Mouse (Mus musculus) spleen, adult 10 weeks (tissue): ENCODE results near the gene Kat5. TPM values are rescaled to one million over a fixed set of nuclear protein-coding genes. Genes with fewer than 3 reads are reported as not detected.

Source experiments
- polyA plus RNA-seq: library from polyadenylated mRNA; stranded (reverse); fragments of 350-450 nt; fragmentation: Illumina TruSeq; extraction: RNeasy Lipid Tissue Mini Kit (QIAGEN cat#74804); gene quantifications from one replicate; pipeline ENCODE4 v1.2.3, GENCODE M21; 2015; ENCODE audit warnings: low replicate concordance; ENCODE audit not compliant: insufficient read depth

The Kat5 gene
- polyA plus RNA-seq: 44.8 TPM

DNA sequence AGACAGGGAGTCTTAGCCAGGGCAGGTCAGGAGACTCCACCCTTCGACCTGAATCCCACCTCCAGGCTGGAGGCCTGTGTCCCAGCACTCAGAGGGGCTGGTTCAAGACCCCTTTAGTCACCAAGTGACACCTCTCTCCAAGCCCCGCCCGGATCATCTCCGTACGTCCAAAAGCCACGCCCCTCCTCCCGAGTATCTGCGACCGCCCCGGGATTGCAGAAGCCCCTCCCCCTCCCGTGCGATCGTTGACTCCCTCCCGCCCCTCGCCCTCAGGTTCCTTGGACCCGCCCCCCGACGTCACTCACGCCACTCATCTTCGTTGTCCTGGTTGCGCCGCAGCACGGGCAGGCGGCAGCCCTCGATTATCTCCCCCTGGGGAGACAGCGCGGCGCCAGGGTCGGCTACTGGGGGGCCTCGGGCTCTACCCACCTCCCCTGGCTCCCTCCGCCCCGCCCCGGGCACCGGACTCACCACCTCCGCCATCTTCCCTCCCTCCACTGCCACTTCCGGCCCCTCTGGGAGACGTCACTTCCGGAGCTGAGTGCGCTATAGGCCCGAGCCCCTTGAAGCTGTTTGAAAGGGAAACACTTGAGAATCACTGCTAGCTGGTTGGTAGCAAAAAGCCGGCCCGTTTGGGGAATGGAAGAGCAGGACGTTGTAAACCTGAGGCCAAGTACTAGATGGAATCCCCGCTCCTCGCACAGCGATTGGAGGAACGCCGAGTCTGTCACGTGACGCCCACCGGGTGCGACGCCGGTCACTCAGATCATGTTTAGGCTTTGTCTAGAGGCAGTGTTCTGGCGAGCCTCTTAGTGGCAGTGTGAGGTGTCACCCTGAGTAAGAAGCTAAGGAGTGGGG, at the start of gene Kat5:
TSS of gene Kat5 (minus strand) at position 691 of the 858 bp plus-strand sequence.

DNA sequence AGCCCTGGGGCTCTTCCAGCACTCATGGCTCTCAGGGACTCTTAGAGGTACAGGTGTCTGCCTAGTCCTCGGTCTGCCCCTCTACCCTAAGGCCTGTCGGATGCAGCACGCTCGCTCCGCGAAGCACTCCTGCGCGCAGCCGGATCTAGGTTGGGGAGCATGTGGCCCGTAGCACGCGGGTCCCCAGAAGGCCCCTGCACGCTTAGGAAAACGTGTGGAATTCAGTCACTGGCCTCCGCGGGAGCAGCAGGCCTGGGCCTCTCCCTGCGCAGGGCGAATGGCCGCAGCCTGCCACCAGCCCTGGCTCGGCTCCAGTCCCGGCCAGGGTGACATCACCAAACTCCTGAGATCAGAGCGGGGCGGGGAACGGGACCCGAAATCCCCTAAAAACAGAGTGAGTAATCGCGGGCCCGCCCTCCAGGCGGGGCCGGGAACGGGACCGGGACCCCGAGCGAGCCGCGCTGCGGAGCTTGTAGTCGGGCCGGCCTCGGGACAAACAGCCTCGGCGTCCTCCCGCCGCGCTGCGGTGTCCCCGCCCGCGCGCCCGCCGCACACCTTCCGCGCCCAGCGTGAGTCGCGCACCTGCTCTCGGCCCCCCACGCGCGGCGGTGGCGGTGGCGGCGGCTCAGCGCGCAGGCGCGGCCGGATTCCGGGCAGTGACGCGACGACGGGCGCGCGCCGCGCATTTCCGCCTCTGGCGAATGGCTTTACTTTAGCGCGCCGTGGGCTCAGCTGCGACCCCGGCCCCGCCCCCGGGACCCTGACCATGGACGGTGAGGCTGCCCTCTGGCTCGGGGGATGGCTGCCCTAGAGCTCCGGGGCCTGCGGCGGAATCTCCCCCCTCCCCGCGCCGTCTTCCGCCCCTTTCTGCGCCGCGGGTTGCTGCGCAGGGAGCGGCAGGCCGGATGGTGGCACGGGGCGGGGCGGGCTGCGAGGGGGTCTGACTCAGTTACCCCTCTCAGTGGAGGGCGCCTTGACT, 27.3 kb upstream of the Kat5 start, which contains the start of gene Rela:
TSS of gene Rela (plus strand) at position 415 of the 979 bp plus-strand sequence.

DNA sequence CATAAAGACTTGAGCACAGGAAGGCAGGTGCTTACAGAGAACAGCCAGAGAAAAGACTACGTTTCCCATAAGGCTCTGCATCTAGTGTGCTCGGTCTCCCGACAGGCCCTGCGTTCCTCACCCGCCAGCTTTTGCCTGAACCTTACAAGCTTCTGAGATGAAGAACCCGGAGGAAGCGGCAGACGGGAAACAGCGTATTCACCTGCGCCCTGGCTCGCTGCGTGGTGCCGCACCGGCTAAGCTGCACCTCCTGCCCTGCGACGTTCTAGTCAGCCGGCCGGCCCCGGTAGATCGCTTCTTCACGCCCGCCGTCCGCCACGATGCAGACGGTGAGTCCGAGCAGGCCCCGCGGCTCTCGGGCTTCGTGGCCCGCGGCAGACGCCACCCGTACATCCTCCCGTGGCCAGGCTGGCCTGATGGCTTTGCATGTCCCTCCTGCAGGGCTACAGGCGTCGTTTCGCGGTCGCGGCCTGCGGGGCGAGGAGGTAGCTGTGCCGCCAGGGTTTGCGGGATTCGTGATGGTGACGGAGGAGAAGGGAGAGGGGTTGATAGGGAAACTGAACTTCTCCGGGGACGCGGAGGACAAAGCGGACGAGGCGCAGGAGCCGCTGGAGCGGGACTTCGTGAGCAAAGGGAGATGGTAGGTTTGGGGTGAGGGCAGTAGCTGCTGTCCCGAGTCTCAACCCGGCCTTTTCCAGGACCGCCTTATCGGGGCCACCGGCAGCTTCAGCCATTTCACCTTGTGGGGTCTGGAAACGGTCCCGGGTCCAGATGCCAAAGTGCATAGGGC, 8.1 kb downstream of the Kat5 start, which contains the start of gene Rnaseh2c:
TSS of gene Rnaseh2c (plus strand) at position 122 of the 790 bp plus-strand sequence.

DNA sequence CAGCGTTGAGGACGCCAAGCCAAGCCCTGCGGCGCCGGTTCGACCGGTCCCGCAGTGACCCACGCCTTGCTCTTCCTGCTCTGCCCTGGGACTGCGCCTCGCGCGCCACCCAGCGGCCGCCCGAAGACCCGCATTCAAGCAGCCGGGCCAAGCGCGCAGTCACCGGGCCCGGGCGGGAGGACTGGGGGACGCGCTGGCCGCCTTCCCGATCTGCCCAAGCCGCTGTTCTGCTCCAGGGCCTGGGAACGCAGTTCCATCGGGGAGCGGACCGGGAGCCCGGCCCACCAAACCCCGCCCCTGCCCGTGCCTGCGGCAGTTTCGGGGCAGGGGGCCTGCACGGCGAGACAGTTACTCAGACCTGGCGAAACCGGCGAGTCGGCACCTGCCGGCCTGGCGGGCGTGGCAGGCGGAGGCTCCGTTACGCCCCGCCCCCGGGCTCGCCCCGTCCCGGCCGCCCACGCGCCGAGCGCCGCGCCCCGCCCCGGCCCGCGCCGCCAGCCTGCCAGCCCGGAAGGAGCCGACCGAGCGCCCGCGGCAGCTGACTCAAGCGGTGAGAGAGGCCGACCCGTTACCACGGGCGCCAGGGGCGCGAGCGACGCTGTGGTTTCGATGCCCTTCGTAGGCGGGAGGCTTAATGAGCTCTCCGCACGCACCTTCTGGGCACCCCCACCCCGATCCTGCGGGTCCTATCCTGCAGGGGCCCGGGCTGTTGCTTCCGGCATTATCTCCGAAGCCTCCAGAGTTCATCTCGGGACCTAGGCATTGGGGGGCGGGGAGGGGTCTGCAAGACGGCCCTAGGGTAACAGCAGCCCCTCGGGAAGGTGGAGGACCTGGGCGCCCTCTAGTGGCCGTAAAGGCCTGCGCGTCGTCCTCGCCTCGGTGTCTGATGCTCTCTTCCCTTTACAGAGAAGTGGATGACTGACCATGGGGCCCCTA, 42.2 kb downstream of the Kat5 start, which contains the start of gene Ap5b1:
TSS of gene Ap5b1 (plus strand) at position 492 of the 936 bp plus-strand sequence.

DNA sequence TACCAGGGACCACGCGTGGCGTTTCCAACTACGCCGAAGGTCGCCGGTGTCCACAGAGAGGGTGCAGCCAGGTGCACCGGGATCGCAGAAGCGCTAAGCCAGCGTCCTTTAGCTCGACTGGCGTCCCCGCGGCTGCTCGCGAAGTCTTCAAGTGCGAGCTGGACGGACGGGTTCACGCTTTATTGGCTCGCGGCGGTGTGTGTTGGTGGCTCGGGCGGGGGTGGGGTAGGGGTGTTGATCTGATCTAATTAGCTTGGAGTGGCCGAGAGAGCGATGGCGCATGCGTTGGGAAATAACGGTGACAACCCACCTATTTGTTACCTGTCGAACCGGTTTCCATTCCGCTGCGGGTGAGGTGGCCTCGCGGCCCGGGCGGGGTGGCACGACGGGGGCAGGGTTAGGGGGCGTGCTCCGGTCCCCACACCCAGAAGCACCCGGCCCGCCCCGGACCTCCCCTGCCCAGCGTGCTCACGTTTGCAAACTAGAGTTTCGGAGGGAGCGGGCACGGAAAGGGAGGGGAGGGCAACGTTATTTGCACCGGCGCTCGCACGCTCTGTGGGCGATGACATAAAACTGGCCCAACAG, 49.5 kb downstream of the Kat5 start, which contains the start of gene Ovol1:
TSS of gene Ovol1 (minus strand) at position 190 of the 585 bp plus-strand sequence.

Other genes starting within 250 kb of the Kat5 start
- 39.4 TPM for gene Eif1ad, start 243.5 kb downstream of the Kat5 start, polyA plus RNA-seq
- gene Banf1, start 243.1 kb downstream of the Kat5 start, polyA plus RNA-seq: 122 TPM
- gene Sart1, start 221.5 kb downstream of the Kat5 start, polyA plus RNA-seq: 46.2 TPM
- gene Tsga10ip, start 207.7 kb downstream of the Kat5 start, polyA plus RNA-seq: not detected
- gene Drap1, start 185.3 kb downstream of the Kat5 start, polyA plus RNA-seq: 91.5 TPM
- gene AI837181, start 185.1 kb downstream of the Kat5 start, polyA plus RNA-seq: 13.6 TPM
- gene Fosl1, start 162.7 kb downstream of the Kat5 start, polyA plus RNA-seq: not detected
- gene Ccdc85b, start 152.3 kb downstream of the Kat5 start, polyA plus RNA-seq: 1.9 TPM
- 48.7 TPM for gene Fibp, start 149.6 kb downstream of the Kat5 start, polyA plus RNA-seq
- gene Ctsw, start 141.7 kb downstream of the Kat5 start, polyA plus RNA-seq: 42.6 TPM
- 4.0 TPM for gene Efemp2, start 136.3 kb downstream of the Kat5 start, polyA plus RNA-seq
- gene Mus81, start 121.8 kb downstream of the Kat5 start, polyA plus RNA-seq: 11.7 TPM
- 1,502 TPM for gene Cfl1, start 119.8 kb downstream of the Kat5 start, polyA plus RNA-seq
- 2.5 TPM for gene 1700020D05Rik, start 106.5 kb downstream of the Kat5 start, polyA plus RNA-seq
- gene Snx32, start 99.7 kb downstream of the Kat5 start, polyA plus RNA-seq: 11.0 TPM
- not detected for gene Ovol1, start 49.6 kb downstream of the Kat5 start, polyA plus RNA-seq
- 1.7 TPM for gene Ap5b1, start 42.2 kb downstream of the Kat5 start, polyA plus RNA-seq
- 23.7 TPM for gene Rnaseh2c, start 8.4 kb downstream of the Kat5 start, polyA plus RNA-seq
- 29.6 TPM for gene Rela, start 27.2 kb upstream of the Kat5 start, polyA plus RNA-seq
- 103 TPM for gene Sipa1, start 53.5 kb upstream of the Kat5 start, polyA plus RNA-seq
- 12.7 TPM for gene Map3k11, start 78.5 kb upstream of the Kat5 start, polyA plus RNA-seq
- gene Pcnx3, start 78.7 kb upstream of the Kat5 start, polyA plus RNA-seq: 25.8 TPM
- not detected for gene Kcnk7, start 94.1 kb upstream of the Kat5 start, polyA plus RNA-seq
- gene Ehbp1l1, start 116.1 kb upstream of the Kat5 start, polyA plus RNA-seq: 29.0 TPM
- 8.4 TPM for gene Fam89b, start 119.4 kb upstream of the Kat5 start, polyA plus RNA-seq
- 9.0 TPM for gene Ltbp3, start 130.7 kb upstream of the Kat5 start, polyA plus RNA-seq
- gene Scyl1, start 161.2 kb upstream of the Kat5 start, polyA plus RNA-seq: 17.1 TPM